Mouse (Mus musculus) intestine, embryonic 15.5 days (tissue): ENCODE data around the gene Pcnx4. TPM values are rescaled to one million over a fixed set of nuclear protein-coding genes. Genes with fewer than 3 reads are reported as not detected.

Experiments
- ATAC-seq: fragments of 200-750 bp; cut with Nextera tagmentation; 2 replicates; pipeline ENCODE4 v1.8.0; 2017; ENCODE audit warnings: moderate TSS enrichment, moderate library complexity
- H3K27ac ChIP-seq: fragments of 300-500 bp; sonication (generic); 2 replicates; pipeline ENCODE4 v1.5.1; 2015; ENCODE audit warnings: mild to moderate bottlenecking, inconsistent platforms
- H3K27me3 ChIP-seq: fragments of 300-500 bp; sonication (generic); replicated peaks from 2 replicates; pipeline ENCODE4 v1.6.1; 2015; ENCODE audit warnings: inconsistent platforms
- H3K36me3 ChIP-seq: fragments of 300-500 bp; sonication (generic); 2 replicates; pipeline ENCODE4 v1.6.1; 2015; ENCODE audit warnings: inconsistent platforms
- H3K4me1 ChIP-seq: fragments of 300-500 bp; sonication (generic); replicated peaks from 2 replicates; pipeline ENCODE4 v1.6.1; 2015; ENCODE audit warnings: inconsistent platforms
- H3K4me2 ChIP-seq: fragments of 300-500 bp; sonication (generic); replicated peaks from 2 replicates; pipeline ENCODE4 v1.6.1; 2015; ENCODE audit warnings: mild to moderate bottlenecking, inconsistent platforms
- H3K4me3 ChIP-seq: fragments of 300-500 bp; sonication (generic); replicated peaks from 2 replicates; pipeline ENCODE4 v1.5.1; 2015; ENCODE audit warnings: inconsistent platforms
- H3K9ac ChIP-seq: fragments of 300-500 bp; sonication (generic); 2 replicates; pipeline ENCODE4 v1.6.1; 2015; ENCODE audit warnings: inconsistent platforms
- H3K9me3 ChIP-seq: fragments of 300-500 bp; sonication (generic); 2 replicates; pipeline ENCODE4 v1.6.1; 2016; ENCODE audit warnings: inconsistent platforms
- WGBS: fragments of 180-500 bp; shearing (Covaris S2); methylation state at CpG from one replicate; pipeline ENCODE4 v1.1.7; 2015; 5-methylcytosine and 5-hydroxymethylcytosine counted together
- polyA plus RNA-seq: library from polyadenylated mRNA; unstranded; fragments of >200 nt; fragmentation: Nextera tagmentation; extraction: Ambion mirVana; gene quantifications from 2 replicates; pipeline ENCODE4 v1.2.1, GENCODE M21; 2015

Pcnx4 gene
- polyA plus RNA-seq: 7.7 TPM in 2 replicates

GRCm38 (mm10) chr12:72536021-72536597 is at the start of gene Pcnx4:
TSS of gene Pcnx4 (plus strand) at chr12:72536383.
- Histone ChIP-seq H3K27me3 (no peaks in the 10 kb centered on the region), H3K9ac (peak within 1 kb of the TSS; percentile 58), H3K27ac (0 out of 2 replicates have a peak within 1 kb of the TSS, but pooled peaks have one; percentile 24), H3K4me1 (0 out of 2 replicates have a peak, but pooled peaks cover 6% of the 10 kb centered on the region), H3K4me2 (peak within 1 kb of the TSS; percentile 70), H3K4me3 (peak within 1 kb of the TSS; percentile 67), H3K36me3 (no peaks in the 10 kb centered on the region), H3K9me3 (no peaks in the 10 kb centered on the region)
- ATAC-seq: peak; percentile 100
- WGBS: under 1% methylated on average over 45 of the region's 45 CpGs

GRCm38 (mm10) chr12:72487498-72487897 is 48.7 kb upstream of the Pcnx4 start:
- Histone ChIP-seq H3K27ac (no peak overlapping the region), H3K4me2 (no peak overlapping the region), H3K9ac (no peak overlapping the region), H3K4me3 (no peak overlapping the region), H3K4me1 (no peaks in the 10 kb centered on the region), H3K36me3 (no peaks in the 10 kb centered on the region), H3K27me3 (no peaks in the 10 kb centered on the region), H3K9me3 (no peaks in the 10 kb centered on the region)
- no peak for ATAC-seq
- 61% methylated on average over 3 of the region's 3 CpGs for WGBS

- Histone ChIP-seq H3K27me3 (no peaks in the 10 kb centered on the region), H3K4me1 (no peaks in the 10 kb centered on the region), H3K9ac (no peak overlapping the region), H3K4me3 (no peak overlapping the region), H3K36me3 (no peaks in the 10 kb centered on the region), H3K4me2 (no peak overlapping the region), H3K9me3 (no peaks in the 10 kb centered on the region), H3K27ac (no peak overlapping the region)
- 78% methylated on average over 3 of the region's 3 CpGs for WGBS
- ATAC-seq: no peak
Measured at GRCm38 (mm10) chr12:72489995-72490394, 46.2 kb upstream of the Pcnx4 start.

GRCm38 (mm10) chr12:72491063-72491719 is 45.0 kb upstream of the Pcnx4 start:
- no peaks in the 10 kb centered on the region for H3K9me3 ChIP-seq
- no peaks in the 10 kb centered on the region for H3K36me3 ChIP-seq
- H3K9ac ChIP-seq: no peak overlapping the region
- H3K27ac ChIP-seq: no peak overlapping the region
- no peak overlapping the region for H3K4me2 ChIP-seq
- no peaks in the 10 kb centered on the region for H3K27me3 ChIP-seq
- 56% methylated on average over 3 of the region's 3 CpGs for WGBS
- no peak overlapping the region for H3K4me3 ChIP-seq
- no peaks in the 10 kb centered on the region for H3K4me1 ChIP-seq
- ATAC-seq: no peak

- 74% methylated on average over 12 of the region's 12 CpGs for WGBS
- ATAC-seq: no peak
- Histone ChIP-seq H3K27ac (no peak overlapping the region), H3K4me3 (no peak overlapping the region), H3K4me1 (no peaks in the 10 kb centered on the region), H3K9ac (no peak overlapping the region), H3K4me2 (no peak overlapping the region), H3K9me3 (no peaks in the 10 kb centered on the region), H3K27me3 (no peaks in the 10 kb centered on the region), H3K36me3 (no peaks in the 10 kb centered on the region)
Measured at GRCm38 (mm10) chr12:72496866-72497600, 39.1 kb upstream of the Pcnx4 start.

- Histone ChIP-seq H3K27me3 (no peaks in the 10 kb centered on the region), H3K9ac (no peak overlapping the region)
- WGBS: 78% methylated on average over 7 of the region's 7 CpGs
Measured at GRCm38 (mm10) chr12:72509606-72510005, 26.6 kb upstream of the Pcnx4 start.

GRCm38 (mm10) chr12:72515446-72515845 is 20.7 kb upstream of the Pcnx4 start:
- no peak overlapping the region for H3K27ac ChIP-seq
- no peaks in the 10 kb centered on the region for H3K4me1 ChIP-seq
- no peaks in the 10 kb centered on the region for H3K36me3 ChIP-seq
- no peak overlapping the region for H3K4me3 ChIP-seq
- ATAC-seq: no peak
- 64% methylated on average over 3 of the region's 3 CpGs for WGBS
- no peaks in the 10 kb centered on the region for H3K27me3 ChIP-seq
- no peaks in the 10 kb centered on the region for H3K9me3 ChIP-seq
- no peak overlapping the region for H3K9ac ChIP-seq
- H3K4me2 ChIP-seq: no peak overlapping the region

More at GRCm38 (mm10) chr12:72509606-72510005, 26.6 kb upstream of the Pcnx4 start:
- no peaks in the 10 kb centered on the region for H3K36me3 ChIP-seq
- no peak overlapping the region for H3K4me3 ChIP-seq
- no peaks in the 10 kb centered on the region for H3K4me1 ChIP-seq
- no peaks in the 10 kb centered on the region for H3K9me3 ChIP-seq
- no peak overlapping the region for H3K27ac ChIP-seq
- H3K4me2 ChIP-seq: no peak overlapping the region
- no peak for ATAC-seq

GRCm38 (mm10) chr12:72518114-72518728 is 18.0 kb upstream of the Pcnx4 start:
- no peak overlapping the region for H3K4me2 ChIP-seq
- no peak for ATAC-seq
- H3K4me1 ChIP-seq: no peaks in the 10 kb centered on the region
- no peak overlapping the region for H3K27ac ChIP-seq
- H3K9ac ChIP-seq: no peak overlapping the region
- H3K4me3 ChIP-seq: no peak overlapping the region
- no peaks in the 10 kb centered on the region for H3K27me3 ChIP-seq
- no peaks in the 10 kb centered on the region for H3K9me3 ChIP-seq
- H3K36me3 ChIP-seq: no peaks in the 10 kb centered on the region
- 87% methylated on average over 12 of the region's 12 CpGs for WGBS

GRCm38 (mm10) chr12:72519352-72519751 is 16.8 kb upstream of the Pcnx4 start:
- Histone ChIP-seq H3K9ac (no peak overlapping the region), H3K4me2 (no peak overlapping the region), H3K4me3 (no peak overlapping the region), H3K27me3 (no peaks in the 10 kb centered on the region), H3K4me1 (no peaks in the 10 kb centered on the region), H3K36me3 (no peaks in the 10 kb centered on the region), H3K9me3 (no peaks in the 10 kb centered on the region), H3K27ac (no peak overlapping the region)
- 64% methylated on average over 9 of the region's 9 CpGs for WGBS
- no peak for ATAC-seq

GRCm38 (mm10) chr12:72519855-72520254 is 16.3 kb upstream of the Pcnx4 start:
- no peak overlapping the region for H3K27ac ChIP-seq
- H3K4me1 ChIP-seq: no peaks in the 10 kb centered on the region
- WGBS: 53% methylated on average over 5 of the region's 5 CpGs
- no peaks in the 10 kb centered on the region for H3K27me3 ChIP-seq
- H3K4me2 ChIP-seq: no peak overlapping the region
- no peaks in the 10 kb centered on the region for H3K9me3 ChIP-seq
- no peak overlapping the region for H3K9ac ChIP-seq
- H3K4me3 ChIP-seq: no peak overlapping the region
- no peaks in the 10 kb centered on the region for H3K36me3 ChIP-seq
- no peak for ATAC-seq

- no peaks in the 10 kb centered on the region for H3K27me3 ChIP-seq
- WGBS: 1% methylated on average over 2 of the region's 2 CpGs
- no peak overlapping the region for H3K9ac ChIP-seq
- no peak overlapping the region for H3K27ac ChIP-seq
- no peaks in the 10 kb centered on the region for H3K36me3 ChIP-seq
- no peak overlapping the region for H3K4me2 ChIP-seq
- no peak for ATAC-seq
- no peak overlapping the region for H3K4me3 ChIP-seq
- no peaks in the 10 kb centered on the region for H3K4me1 ChIP-seq
- H3K9me3 ChIP-seq: no peaks in the 10 kb centered on the region
Measured at GRCm38 (mm10) chr12:72520645-72521044, 15.5 kb upstream of the Pcnx4 start.

GRCm38 (mm10) chr12:72525588-72525987 is 10.6 kb upstream of the Pcnx4 start:
- H3K27me3 ChIP-seq: no peaks in the 10 kb centered on the region
- H3K4me1 ChIP-seq: no peaks in the 10 kb centered on the region
- no peak overlapping the region for H3K4me2 ChIP-seq
- ATAC-seq: no peak
- no peak overlapping the region for H3K27ac ChIP-seq
- no peaks in the 10 kb centered on the region for H3K36me3 ChIP-seq
- no peak overlapping the region for H3K4me3 ChIP-seq
- no peak overlapping the region for H3K9ac ChIP-seq
- 76% methylated on average over 4 of the region's 4 CpGs for WGBS
- H3K9me3 ChIP-seq: no peaks in the 10 kb centered on the region
